Mouse (Mus musculus) bone marrow macrophage, adult 2 months (primary cell): ENCODE data around the gene Ppp1r26. TPM values are rescaled to one million over a fixed set of nuclear protein-coding genes. Genes with fewer than 3 reads are reported as not detected.
A peak's percentile ranks its signal among the peaks of the same experiment; 100 is the strongest.

Experiments
- H3K27ac ChIP-seq: 2 replicates; pipeline ENCODE4 v1.5.1; 2012; ENCODE audit warnings: low read depth, low read length; ENCODE audit not compliant: insufficient read depth
- H3K4me1 ChIP-seq: 2 replicates; pipeline ENCODE4 v1.6.1; 2012; ENCODE audit warnings: low read length; ENCODE audit not compliant: control insufficient read depth, insufficient read depth
- H3K4me3 ChIP-seq: 2 replicates; pipeline ENCODE4 v1.5.1; 2012; ENCODE audit warnings: mild to moderate bottlenecking, low read length, moderate library complexity; ENCODE audit not compliant: insufficient read depth
- CTCF ChIP-seq: IDR thresholded peaks from 2 replicates; pipeline ENCODE4 v1.5.1; 2012; ENCODE audit warnings: low read depth, mild to moderate bottlenecking, low read length, moderate library complexity
- POLR2A ChIP-seq: IDR thresholded peaks from 2 replicates; pipeline ENCODE4 v1.6.1; 2012; ENCODE audit warnings: mild to moderate bottlenecking, low read depth, low read length, borderline replicate concordance
- polyA plus RNA-seq: library from polyadenylated mRNA; stranded (reverse); fragments of >200 nt; gene quantifications from 2 replicates; pipeline ENCODE4 v1.2.4, GENCODE M21; 2012; ENCODE audit not compliant: missing spikeins, insufficient read depth, insufficient read length

Gene Ppp1r26
- polyA plus RNA-seq, 1 experiment: 0.40 TPM

- TF ChIP-seq CTCF (no peak), POLR2A (no peak)
Observed at GRCm38 (mm10) chr2:28433512-28433911, 13.1 kb upstream of the Ppp1r26 start.

GRCm38 (mm10) chr2:28435401-28435800 is 11.2 kb upstream of the Ppp1r26 start:
- Histone ChIP-seq H3K4me3 (no peak overlapping the region), H3K4me1 (peaks cover 28% of the 10 kb centered on the region), H3K27ac (peak overlapping the region; percentile 10; the same call in 1 of the 2 replicates)
- TF ChIP-seq POLR2A: no peak
- TF ChIP-seq CTCF: no peak

More at GRCm38 (mm10) chr2:28433512-28433911, 13.1 kb upstream of the Ppp1r26 start:
- Histone ChIP-seq H3K4me1 (peaks cover 28% of the 10 kb centered on the region), H3K27ac (peak overlapping the region; percentile 80), H3K4me3 (no peak overlapping the region)

GRCm38 (mm10) chr2:28440842-28441241 is 5.8 kb upstream of the Ppp1r26 start:
- TF ChIP-seq CTCF (no peak), POLR2A (no peak)
- Histone ChIP-seq H3K4me1 (0 out of 2 replicates have a peak, but pooled peaks cover 2% of the 10 kb centered on the region), H3K4me3 (no peak overlapping the region), H3K27ac (no peak overlapping the region)

- no peak overlapping the region for H3K27ac ChIP-seq
- H3K4me3 ChIP-seq: no peak overlapping the region
- H3K4me1 ChIP-seq: 0 out of 2 replicates have a peak, but pooled peaks cover 2% of the 10 kb centered on the region
- no peak for TF ChIP-seq CTCF
- no peak for TF ChIP-seq POLR2A
Observed at GRCm38 (mm10) chr2:28445082-28445481, 1.5 kb upstream of the Ppp1r26 start.

- TF ChIP-seq CTCF (no peak), POLR2A (no peak)
- 0 out of 2 replicates have a peak, but pooled peaks cover 2% of the 10 kb centered on the region for H3K4me1 ChIP-seq
- peak overlapping the region; percentile 88 for H3K4me3 ChIP-seq
- H3K27ac ChIP-seq: no peak overlapping the region
Observed at GRCm38 (mm10) chr2:28446181-28446514, 452 bp upstream of the Ppp1r26 start.

- H3K27ac ChIP-seq: no peak overlapping the region
- 0 out of 2 replicates have a peak, but pooled peaks cover 2% of the 10 kb centered on the region for H3K4me1 ChIP-seq
- no peak for TF ChIP-seq POLR2A
- TF ChIP-seq CTCF: no peak
- H3K4me3 ChIP-seq: peak overlapping the region; percentile 88
Observed at GRCm38 (mm10) chr2:28447315-28447670, 693 bp downstream of the Ppp1r26 start.

GRCm38 (mm10) chr2:28451663-28452062 is 5.1 kb downstream of the Ppp1r26 start:
- H3K27ac ChIP-seq: no peak overlapping the region
- no peak for TF ChIP-seq POLR2A
- no peak for TF ChIP-seq CTCF
- no peak overlapping the region for H3K4me3 ChIP-seq
- no peaks in the 10 kb centered on the region for H3K4me1 ChIP-seq

- no peak for TF ChIP-seq CTCF
- TF ChIP-seq POLR2A: no peak
- H3K4me1 ChIP-seq: no peaks in the 10 kb centered on the region
- no peak overlapping the region for H3K27ac ChIP-seq
- no peak overlapping the region for H3K4me3 ChIP-seq
Observed at GRCm38 (mm10) chr2:28453539-28453938, 6.9 kb downstream of the Ppp1r26 start.

- no peaks in the 10 kb centered on the region for H3K4me1 ChIP-seq
- no peak overlapping the region for H3K4me3 ChIP-seq
- TF ChIP-seq CTCF (no peak), POLR2A (no peak)
- H3K27ac ChIP-seq: no peak overlapping the region
Observed at GRCm38 (mm10) chr2:28456616-28457015, 10.0 kb downstream of the Ppp1r26 start.

GRCm38 (mm10) chr2:28463919-28464318 is 17.3 kb downstream of the Ppp1r26 start:
- Histone ChIP-seq H3K4me1 (peaks cover 9% of the 10 kb centered on the region), H3K27ac (no peak overlapping the region), H3K4me3 (no peak overlapping the region)
- TF ChIP-seq CTCF (peak; percentile 75; the same call in 1 of the 2 replicates), POLR2A (no peak)

GRCm38 (mm10) chr2:28464919-28465318 is 18.3 kb downstream of the Ppp1r26 start:
- Histone ChIP-seq H3K4me3 (no peak overlapping the region), H3K4me1 (peaks cover 10% of the 10 kb centered on the region), H3K27ac (no peak overlapping the region)
- TF ChIP-seq POLR2A: no peak
- no peak for TF ChIP-seq CTCF
